Mouse (Mus musculus): ENCODE measurements around the gene Lin28a. TPM values are rescaled to one million over a fixed set of nuclear protein-coding genes. Genes with fewer than 3 reads are reported as not detected.
A peak's percentile ranks its signal among the peaks of the same experiment; 100 is the strongest.

Lin28a gene
- polyA plus RNA-seq, 2 experiments: 0.28 to 0.95 TPM

DNA sequence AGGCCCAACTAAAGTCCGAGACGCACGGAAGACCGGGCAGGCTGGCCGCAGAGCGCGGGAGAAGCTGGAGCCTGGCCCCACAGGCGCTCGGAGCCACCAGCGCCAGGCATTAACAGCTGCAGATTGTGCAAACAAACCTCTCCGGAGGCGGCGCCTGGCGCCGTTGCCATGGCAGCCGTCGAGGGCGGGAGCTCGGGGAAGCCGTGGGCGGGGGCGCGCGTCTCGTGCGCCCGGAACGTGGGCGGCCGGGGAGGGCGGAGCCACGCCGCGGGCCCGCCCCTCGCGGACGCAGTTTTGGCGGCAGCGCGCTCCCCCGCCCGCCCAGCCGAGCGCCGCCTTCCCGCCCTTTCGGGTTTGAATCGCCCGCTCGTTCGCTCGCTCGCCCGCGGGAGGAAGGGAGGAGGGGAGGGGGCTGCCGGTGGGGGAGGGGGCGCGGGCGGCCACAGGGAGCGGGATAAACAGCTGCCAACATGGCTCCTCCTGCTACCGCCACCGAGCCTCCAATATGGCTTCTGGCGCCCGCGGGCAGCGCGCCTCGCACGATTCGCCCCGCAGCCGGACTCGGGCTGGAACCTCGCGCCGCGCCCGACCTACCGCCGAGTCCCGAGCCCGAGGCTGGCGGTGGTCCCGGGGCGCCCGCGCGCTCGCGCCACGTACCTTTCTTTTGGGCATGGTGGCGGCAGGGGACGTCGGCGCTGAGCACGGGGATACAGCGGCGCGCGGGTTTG lies 51.3 kb downstream of the Lin28a start:
- H3K27me3 ChIP-seq (ENCODE audit: control insufficient read depth, insufficient read depth, low read length): no peaks in the 10 kb centered on the region
- H3K9me3 ChIP-seq (ENCODE audit: control insufficient read depth, low read length): no peaks in the 10 kb centered on the region
- H3K4me1 ChIP-seq (replicated peaks; ENCODE audit: control insufficient read depth in 2 of 2, insufficient read depth in 2 of 2, low read length in 1 of 2): peaks cover 14 to 16% of the 10 kb centered on the region in 2 experiments
- H3K4me2 ChIP-seq (ENCODE audit: low read depth): peak overlapping the region; percentile 100
- ATAC-seq (ENCODE audit: insufficient read depth) (peak; percentile 79), DNase-seq (ENCODE audit: low read depth in 3 of 3, low spot score in 3 of 3) (peak; percentile 93 to 94 (median 93))
- WGBS (ENCODE audit: insufficient replicate concordance): under 1% methylated on average over 70 of the region's 101 CpGs
- H3K27ac ChIP-seq: peak overlapping the region; percentile 89
- H3K9ac ChIP-seq (replicated peaks): peak overlapping the region; percentile 95
- peaks cover 30% of the 10 kb centered on the region for H3K36me3 ChIP-seq (replicated peaks; ENCODE audit: control insufficient read depth, insufficient read depth, low read depth)
- TF ChIP-seq EP300 (IDR thresholded peaks at IDR 0.05; ENCODE audit: low read depth) (no peak), CTCF (IDR thresholded peaks at IDR 0.05; ENCODE audit: low read depth) (no peak)
- peak overlapping the region; percentile 72 to 86 for H3K4me3 ChIP-seq (ENCODE audit: insufficient read depth in 1 of 2, low read depth in 2 of 2, low read length in 2 of 2)

- no peaks in the 10 kb centered on the region for H3K27me3 ChIP-seq (ENCODE audit: control insufficient read depth, insufficient read depth, low read length)
- TF ChIP-seq EP300 (IDR thresholded peaks at IDR 0.05; ENCODE audit: low read depth) (no peak), CTCF (IDR thresholded peaks at IDR 0.05; ENCODE audit: low read depth) (no peak)
- no peaks in the 10 kb centered on the region for H3K9me3 ChIP-seq (ENCODE audit: control insufficient read depth, low read length)
- H3K9ac ChIP-seq (replicated peaks): peak overlapping the region; percentile 84
- H3K4me2 ChIP-seq (ENCODE audit: low read depth): peak overlapping the region; percentile 98
- DNase-seq (ENCODE audit: low read depth in 3 of 3, low spot score in 3 of 3): no peak
- no peak for ATAC-seq (ENCODE audit: insufficient read depth)
- peaks cover 30% of the 10 kb centered on the region for H3K36me3 ChIP-seq (replicated peaks; ENCODE audit: control insufficient read depth, insufficient read depth, low read depth)
- WGBS (ENCODE audit: insufficient replicate concordance): 34% methylated on average over 12 of the region's 12 CpGs
- peaks cover 14 to 16% of the 10 kb centered on the region in 2 experiments for H3K4me1 ChIP-seq (replicated peaks; ENCODE audit: control insufficient read depth in 2 of 2, insufficient read depth in 2 of 2, low read length in 1 of 2)
- peak overlapping the region; percentile 72 to 80 for H3K4me3 ChIP-seq (ENCODE audit: insufficient read depth in 1 of 2, low read depth in 2 of 2, low read length in 2 of 2)
- H3K27ac ChIP-seq: peak overlapping the region; percentile 23
Measured at GRCm38 (mm10) chr4:133966271-133966940, 52.2 kb downstream of the Lin28a start.

GRCm38 (mm10) chr4:133962566-133962965 lies 56.1 kb downstream of the Lin28a start:
- Histone ChIP-seq H3K9ac (replicated peaks) (no peak overlapping the region), H3K9me3 (ENCODE audit: control insufficient read depth, low read length) (no peaks in the 10 kb centered on the region), H3K4me1 (replicated peaks; ENCODE audit: control insufficient read depth in 2 of 2, insufficient read depth in 2 of 2, low read length in 1 of 2) (peaks cover 8 to 9% of the 10 kb centered on the region in 2 experiments; a peak in 3 of 4 replicates), H3K4me2 (ENCODE audit: low read depth) (no peak overlapping the region), H3K36me3 (replicated peaks; ENCODE audit: control insufficient read depth, insufficient read depth, low read depth) (peaks cover 30% of the 10 kb centered on the region), H3K4me3 (ENCODE audit: insufficient read depth in 1 of 2, low read depth in 2 of 2, low read length in 2 of 2) (no peak overlapping the region), H3K27me3 (ENCODE audit: control insufficient read depth, insufficient read depth, low read length) (no peaks in the 10 kb centered on the region), H3K27ac (no peak overlapping the region)
- DNase-seq (ENCODE audit: low read depth in 3 of 3, low spot score in 3 of 3) (no peak), ATAC-seq (ENCODE audit: insufficient read depth) (no peak)
- no peak for TF ChIP-seq EP300 (IDR thresholded peaks at IDR 0.05; ENCODE audit: low read depth)
- TF ChIP-seq CTCF (IDR thresholded peaks at IDR 0.05; ENCODE audit: low read depth): no peak
- WGBS (ENCODE audit: insufficient replicate concordance): 80% methylated on average over 7 of the region's 7 CpGs

DNA sequence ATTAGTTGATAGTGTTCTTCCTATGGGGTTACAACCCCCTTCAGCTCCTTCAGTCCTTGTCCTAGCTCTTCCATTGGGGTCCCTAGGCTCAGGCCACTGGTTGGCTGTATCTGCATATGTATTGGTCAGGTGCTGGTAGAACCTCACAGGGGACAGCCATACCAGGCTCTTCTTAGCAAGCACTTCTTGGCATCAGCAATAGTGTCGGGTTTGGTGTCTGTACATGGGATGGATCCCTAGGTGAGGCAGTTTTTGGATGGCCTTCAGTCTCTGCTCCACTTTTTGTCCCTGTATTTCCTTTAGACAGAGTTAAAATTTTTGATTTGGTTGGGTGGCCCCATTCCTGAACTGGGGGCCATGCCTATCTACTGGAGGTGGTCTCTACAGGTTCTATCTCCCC lies 59.8 kb downstream of the Lin28a start:
- no peak overlapping the region for H3K4me3 ChIP-seq (ENCODE audit: insufficient read depth in 1 of 2, low read depth in 2 of 2, low read length in 2 of 2)
- TF ChIP-seq EP300 (IDR thresholded peaks at IDR 0.05; ENCODE audit: low read depth): no peak
- TF ChIP-seq CTCF (IDR thresholded peaks at IDR 0.05; ENCODE audit: low read depth): no peak
- no peak overlapping the region for H3K9ac ChIP-seq (replicated peaks)
- H3K4me2 ChIP-seq (ENCODE audit: low read depth): no peak overlapping the region
- no peaks in the 10 kb centered on the region for H3K9me3 ChIP-seq (ENCODE audit: control insufficient read depth, low read length)
- no peaks in the 10 kb centered on the region for H3K27me3 ChIP-seq (ENCODE audit: control insufficient read depth, insufficient read depth, low read length)
- no peak overlapping the region for H3K27ac ChIP-seq
- 48% methylated on average over 1 of the region's 1 CpGs for WGBS (ENCODE audit: insufficient replicate concordance)
- DNase-seq (ENCODE audit: low read depth in 3 of 3, low spot score in 3 of 3): no peak
- peaks cover 7% of the 10 kb centered on the region for H3K36me3 ChIP-seq (replicated peaks; ENCODE audit: control insufficient read depth, insufficient read depth, low read depth)
- H3K4me1 ChIP-seq (replicated peaks; ENCODE audit: control insufficient read depth in 2 of 2, insufficient read depth in 2 of 2, low read length in 1 of 2): no peaks in the 10 kb centered on the region
- no peak for ATAC-seq (ENCODE audit: insufficient read depth)

GRCm38 (mm10) chr4:133956358-133956757 lies 62.3 kb downstream of the Lin28a start:
- no peak for TF ChIP-seq CTCF (IDR thresholded peaks at IDR 0.05; ENCODE audit: low read depth)
- no peak for TF ChIP-seq EP300 (IDR thresholded peaks at IDR 0.05; ENCODE audit: low read depth)
- Histone ChIP-seq H3K4me1 (replicated peaks; ENCODE audit: control insufficient read depth in 2 of 2, insufficient read depth in 2 of 2, low read length in 1 of 2) (no peaks in the 10 kb centered on the region), H3K36me3 (replicated peaks; ENCODE audit: control insufficient read depth, insufficient read depth, low read depth) (no peaks in the 10 kb centered on the region), H3K9ac (replicated peaks) (no peak overlapping the region), H3K9me3 (ENCODE audit: control insufficient read depth, low read length) (no peaks in the 10 kb centered on the region), H3K4me2 (ENCODE audit: low read depth) (no peak overlapping the region), H3K27ac (no peak overlapping the region), H3K4me3 (ENCODE audit: insufficient read depth in 1 of 2, low read depth in 2 of 2, low read length in 2 of 2) (no peak overlapping the region), H3K27me3 (ENCODE audit: control insufficient read depth, insufficient read depth, low read length) (no peaks in the 10 kb centered on the region)
- 60% methylated on average over 4 of the region's 4 CpGs for WGBS (ENCODE audit: insufficient replicate concordance)
- DNase-seq (ENCODE audit: low read depth in 3 of 3, low spot score in 3 of 3) (no peak), ATAC-seq (ENCODE audit: insufficient read depth) (no peak)

Other genes with a start within 250 kb of the Lin28a start
- gene Rps6ka1, start 131.0 kb downstream of the Lin28a start, polyA plus RNA-seq (2012; rRNA removed): 27.9 and 28.4 TPM in 2 replicates
- 48.4 and 53.0 TPM in 2 replicates for gene Rps6ka1, start 131.0 kb downstream of the Lin28a start, polyA plus RNA-seq (2014; fragmentation: Nextera tagmentation; extraction: Ambion mirVana)
- gene Hmgn2, start 50.2 kb downstream of the Lin28a start, polyA plus RNA-seq (2012; rRNA removed): 120 and 233 TPM in 2 replicates
- 665 and 670 TPM in 2 replicates for gene Hmgn2, start 50.2 kb downstream of the Lin28a start, polyA plus RNA-seq (2014; fragmentation: Nextera tagmentation; extraction: Ambion mirVana)
- 10.5 and 13.3 TPM in 2 replicates for gene Dhdds, start 17.9 kb downstream of the Lin28a start, polyA plus RNA-seq (2012; rRNA removed)
- 16.8 and 17.8 TPM in 2 replicates for gene Dhdds, start 17.9 kb downstream of the Lin28a start, polyA plus RNA-seq (2014; fragmentation: Nextera tagmentation; extraction: Ambion mirVana)
- 0.03 and 0.06 TPM in 2 replicates for gene Zfp683, start 35.0 kb upstream of the Lin28a start, polyA plus RNA-seq (2012; rRNA removed)
- gene Zfp683, start 35.0 kb upstream of the Lin28a start, polyA plus RNA-seq (2014; fragmentation: Nextera tagmentation; extraction: Ambion mirVana): not detected in 2 replicates
- 0.23 TPM in 2 replicates for gene Crybg2, start 42.0 kb upstream of the Lin28a start, polyA plus RNA-seq (2012; rRNA removed)
- gene Crybg2, start 42.0 kb upstream of the Lin28a start, polyA plus RNA-seq (2014; fragmentation: Nextera tagmentation; extraction: Ambion mirVana): 0.42 and 0.67 TPM in 2 replicates
- gene Cd52, start 76.2 kb upstream of the Lin28a start, polyA plus RNA-seq (2012; rRNA removed): 17.1 and 31.5 TPM in 2 replicates
- 31.0 and 36.7 TPM in 2 replicates for gene Cd52, start 76.2 kb upstream of the Lin28a start, polyA plus RNA-seq (2014; fragmentation: Nextera tagmentation; extraction: Ambion mirVana)
- 1.4 TPM in 2 replicates for gene Ubxn11, start 83.7 kb upstream of the Lin28a start, polyA plus RNA-seq (2012; rRNA removed)
- 2.0 and 3.7 TPM in 2 replicates for gene Ubxn11, start 83.7 kb upstream of the Lin28a start, polyA plus RNA-seq (2014; fragmentation: Nextera tagmentation; extraction: Ambion mirVana)
- gene Sh3bgrl3, start 109.9 kb upstream of the Lin28a start, polyA plus RNA-seq (2012; rRNA removed): 70.8 and 79.9 TPM in 2 replicates
- gene Sh3bgrl3, start 109.9 kb upstream of the Lin28a start, polyA plus RNA-seq (2014; fragmentation: Nextera tagmentation; extraction: Ambion mirVana): 142 and 153 TPM in 2 replicates
- gene Cep85, start 168.3 kb upstream of the Lin28a start, polyA plus RNA-seq (2012; rRNA removed): 14.2 and 16.9 TPM in 2 replicates
- gene Cep85, start 168.3 kb upstream of the Lin28a start, polyA plus RNA-seq (2014; fragmentation: Nextera tagmentation; extraction: Ambion mirVana): 30.2 and 35.2 TPM in 2 replicates
- gene Gm7534, start 184.2 kb upstream of the Lin28a start, polyA plus RNA-seq (2012; rRNA removed): not detected in 2 replicates
- not detected in 2 replicates for gene Gm7534, start 184.2 kb upstream of the Lin28a start, polyA plus RNA-seq (2014; fragmentation: Nextera tagmentation; extraction: Ambion mirVana)
- gene Catsper4, start 208.5 kb upstream of the Lin28a start, polyA plus RNA-seq (2012; rRNA removed): not detected in 2 replicates
- not detected in 2 replicates for gene Catsper4, start 208.5 kb upstream of the Lin28a start, polyA plus RNA-seq (2014; fragmentation: Nextera tagmentation; extraction: Ambion mirVana)
- gene Cnksr1, start 219.6 kb upstream of the Lin28a start, polyA plus RNA-seq (2012; rRNA removed): 0.05 and 0.06 TPM in 2 replicates
- gene Cnksr1, start 219.6 kb upstream of the Lin28a start, polyA plus RNA-seq (2014; fragmentation: Nextera tagmentation; extraction: Ambion mirVana): 0.35 TPM in 1 of 2 replicates, not detected in the other
- gene E130218I03Rik, start 224.8 kb upstream of the Lin28a start, polyA plus RNA-seq (2012; rRNA removed): not detected in 2 replicates
- gene E130218I03Rik, start 224.8 kb upstream of the Lin28a start, polyA plus RNA-seq (2014; fragmentation: Nextera tagmentation; extraction: Ambion mirVana): not detected in 2 replicates
- 5.6 and 6.4 TPM in 2 replicates for gene Zfp593, start 226.8 kb upstream of the Lin28a start, polyA plus RNA-seq (2012; rRNA removed)
- gene Zfp593, start 226.8 kb upstream of the Lin28a start, polyA plus RNA-seq (2014; fragmentation: Nextera tagmentation; extraction: Ambion mirVana): 7.1 TPM in 2 replicates
- not detected in 2 replicates for gene Gm30191, start 228.1 kb upstream of the Lin28a start, polyA plus RNA-seq (2012; rRNA removed)
- not detected in 2 replicates for gene Gm30191, start 228.1 kb upstream of the Lin28a start, polyA plus RNA-seq (2014; fragmentation: Nextera tagmentation; extraction: Ambion mirVana)
- gene Grrp1, start 235.3 kb upstream of the Lin28a start, polyA plus RNA-seq (2012; rRNA removed): 0.77 and 1.1 TPM in 2 replicates
- 0.40 and 0.55 TPM in 2 replicates for gene Grrp1, start 235.3 kb upstream of the Lin28a start, polyA plus RNA-seq (2014; fragmentation: Nextera tagmentation; extraction: Ambion mirVana)